Mouse (Mus musculus): Measurements from ENCODE around the gene Ube2d3.

DNA sequence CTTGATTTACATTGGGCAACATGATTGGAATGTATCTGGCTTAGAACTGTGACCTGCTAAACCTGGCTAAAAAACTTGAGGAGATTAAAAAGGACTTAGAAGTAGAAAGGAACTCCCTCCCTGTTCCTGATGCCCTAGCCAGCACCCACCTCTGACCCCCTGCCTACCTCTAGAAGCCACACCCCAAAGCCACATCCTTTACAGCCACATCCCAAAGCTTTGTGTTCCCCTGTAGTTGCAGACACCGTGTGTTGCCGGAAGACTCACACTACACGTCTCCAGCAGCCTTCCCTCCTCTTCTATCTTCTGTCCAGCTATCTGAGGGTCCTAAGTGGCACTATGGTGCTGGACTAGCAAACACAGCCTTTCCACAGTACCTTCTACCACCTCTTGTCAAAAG is 20.1 kb upstream of the Ube2d3 start:
- TF ChIP-seq CTCF (IDR thresholded peaks at IDR 0.05; ENCODE audit: insufficient read depth, low read length) (no peak), POLR2A (IDR thresholded peaks at IDR 0.05; ENCODE audit: borderline replicate concordance, extremely low read depth, low read depth, low read length) (no peak)

All from lung, adult 2 months (tissue).